Mouse (Mus musculus) neural tube, embryonic 15.5 days (tissue): ENCODE results near the gene Vps39. TPM values are rescaled to one million over a fixed set of nuclear protein-coding genes. Genes with fewer than 3 reads are reported as not detected.

Source experiments
- ATAC-seq: fragments of 200-750 bp; cut with Nextera tagmentation; 2 replicates; pipeline ENCODE4 v1.8.0; 2017; ENCODE audit warnings: mild to moderate bottlenecking, moderate TSS enrichment, moderate library complexity; ENCODE audit not compliant: low FRiP score
- H3K27ac ChIP-seq: fragments of 300-500 bp; sonication (generic); replicated peaks from 2 replicates; pipeline ENCODE4 v1.5.1; 2015; ENCODE audit warnings: mild to moderate bottlenecking, inconsistent platforms
- H3K27me3 ChIP-seq: fragments of 300-500 bp; sonication (generic); replicated peaks from 2 replicates; pipeline ENCODE4 v1.6.1; 2015; ENCODE audit warnings: inconsistent platforms
- H3K36me3 ChIP-seq: fragments of 300-500 bp; sonication (generic); 2 replicates; pipeline ENCODE4 v1.6.1; 2015; ENCODE audit warnings: inconsistent platforms
- H3K4me1 ChIP-seq: fragments of 300-500 bp; sonication (generic); 2 replicates; pipeline ENCODE4 v1.6.1; 2015; ENCODE audit warnings: inconsistent platforms
- H3K4me2 ChIP-seq: fragments of 300-500 bp; sonication (generic); 2 replicates; pipeline ENCODE4 v1.6.1; 2015; ENCODE audit warnings: inconsistent platforms, mild to moderate bottlenecking, moderate library complexity
- H3K4me3 ChIP-seq: fragments of 300-500 bp; sonication (generic); replicated peaks from 2 replicates; pipeline ENCODE4 v1.5.1; 2015; ENCODE audit warnings: mild to moderate bottlenecking, inconsistent platforms
- H3K9ac ChIP-seq: fragments of 300-500 bp; sonication (generic); replicated peaks from 2 replicates; pipeline ENCODE4 v1.6.1; 2015; ENCODE audit warnings: mild to moderate bottlenecking, inconsistent platforms
- H3K9me3 ChIP-seq: fragments of 300-500 bp; sonication (generic); replicated peaks from 2 replicates; pipeline ENCODE4 v1.6.1; 2016; ENCODE audit warnings: inconsistent platforms
- WGBS: fragments of 180-500 bp; shearing (Covaris S2); methylation state at CpG from one replicate; pipeline ENCODE4 v1.1.7; 2015; ENCODE audit warnings: mixed read lengths; 5-methylcytosine and 5-hydroxymethylcytosine counted together
- polyA plus RNA-seq: library from polyadenylated mRNA; unstranded; fragments of >200 nt; fragmentation: Nextera tagmentation; extraction: Ambion mirVana; gene quantifications from 2 replicates; pipeline ENCODE4 v1.2.1, GENCODE M21; 2015

Gene Vps39
- polyA plus RNA-seq, 1 experiment from 2014 or later = 36.6 TPM

GRCm38 (mm10) chr2:120291471-120292078 lies 61.4 kb downstream of the Vps39 start:
- WGBS = 88% methylated on average over 8 of the region's 9 CpGs
- Histone ChIP-seq H3K4me2 (no peak overlapping the region), H3K27me3 (no peaks in the 10 kb centered on the region), H3K4me1 (no peaks in the 10 kb centered on the region), H3K9ac (no peak overlapping the region), H3K9me3 (no peaks in the 10 kb centered on the region), H3K36me3 (no peaks in the 10 kb centered on the region), H3K4me3 (no peak overlapping the region), H3K27ac (no peak overlapping the region)
- ATAC-seq = no peak

- no peaks in the 10 kb centered on the region for H3K27me3 ChIP-seq
- H3K36me3 ChIP-seq = no peaks in the 10 kb centered on the region
- H3K4me3 ChIP-seq = no peak within 1 kb of the TSS
- H3K4me1 ChIP-seq = no peaks in the 10 kb centered on the region
- no peak within 1 kb of the TSS for H3K27ac ChIP-seq
- H3K4me2 ChIP-seq = no peak within 1 kb of the TSS
- no peak for ATAC-seq
- WGBS = 73% methylated on average over 5 of the region's 5 CpGs
- H3K9me3 ChIP-seq = no peaks in the 10 kb centered on the region
- no peak within 1 kb of the TSS for H3K9ac ChIP-seq
These were observed 63.9 kb downstream of the Vps39 start, which contains the start of gene Pla2g4d for GRCm38 (mm10) chr2:120288995-120289394. Gene Pla2g4d, minus strand, starts transcription at chr2:120289197.

- no peaks in the 10 kb centered on the region for H3K4me1 ChIP-seq
- H3K27me3 ChIP-seq = no peaks in the 10 kb centered on the region
- no peak overlapping the region for H3K4me2 ChIP-seq
- H3K27ac ChIP-seq = no peak overlapping the region
- WGBS = 86% methylated on average over 3 of the region's 3 CpGs
- ATAC-seq = no peak
- no peaks in the 10 kb centered on the region for H3K9me3 ChIP-seq
- no peak overlapping the region for H3K4me3 ChIP-seq
- H3K36me3 ChIP-seq = no peaks in the 10 kb centered on the region
- no peak overlapping the region for H3K9ac ChIP-seq
These were observed 64.5 kb downstream of the Vps39 start for GRCm38 (mm10) chr2:120288401-120288800.

GRCm38 (mm10) chr2:120285639-120286038 lies 67.3 kb downstream of the Vps39 start:
- Histone ChIP-seq H3K4me3 (no peak overlapping the region), H3K9ac (no peak overlapping the region), H3K9me3 (no peaks in the 10 kb centered on the region), H3K4me2 (no peak overlapping the region), H3K36me3 (no peaks in the 10 kb centered on the region), H3K27me3 (no peaks in the 10 kb centered on the region), H3K4me1 (no peaks in the 10 kb centered on the region), H3K27ac (no peak overlapping the region)
- no peak for ATAC-seq
- WGBS = 71% methylated on average over 4 of the region's 4 CpGs

- no peaks in the 10 kb centered on the region for H3K9me3 ChIP-seq
- no peak overlapping the region for H3K4me2 ChIP-seq
- H3K4me1 ChIP-seq = no peaks in the 10 kb centered on the region
- H3K4me3 ChIP-seq = no peak overlapping the region
- H3K27me3 ChIP-seq = no peaks in the 10 kb centered on the region
- H3K36me3 ChIP-seq = no peaks in the 10 kb centered on the region
- H3K27ac ChIP-seq = no peak overlapping the region
- H3K9ac ChIP-seq = no peak overlapping the region
- ATAC-seq = no peak
These were observed 68.2 kb downstream of the Vps39 start for GRCm38 (mm10) chr2:120284705-120285104.

GRCm38 (mm10) chr2:120284094-120284493 lies 68.8 kb downstream of the Vps39 start:
- no peak for ATAC-seq
- Histone ChIP-seq H3K27me3 (no peaks in the 10 kb centered on the region), H3K4me1 (no peaks in the 10 kb centered on the region), H3K27ac (no peak overlapping the region), H3K9me3 (no peaks in the 10 kb centered on the region), H3K4me2 (no peak overlapping the region), H3K9ac (no peak overlapping the region), H3K36me3 (no peaks in the 10 kb centered on the region), H3K4me3 (no peak overlapping the region)
- 88% methylated on average over 5 of the region's 5 CpGs for WGBS

- WGBS = 68% methylated on average over 6 of the region's 6 CpGs
- no peaks in the 10 kb centered on the region for H3K27me3 ChIP-seq
- no peaks in the 10 kb centered on the region for H3K36me3 ChIP-seq
- H3K9me3 ChIP-seq = no peaks in the 10 kb centered on the region
- H3K4me3 ChIP-seq = no peak overlapping the region
- H3K9ac ChIP-seq = no peak overlapping the region
- H3K4me1 ChIP-seq = no peaks in the 10 kb centered on the region
- no peak overlapping the region for H3K4me2 ChIP-seq
- H3K27ac ChIP-seq = no peak overlapping the region
- ATAC-seq = no peak
These were observed 69.4 kb downstream of the Vps39 start for GRCm38 (mm10) chr2:120283550-120283949.

GRCm38 (mm10) chr2:120281221-120281620 lies 71.7 kb downstream of the Vps39 start:
- Histone ChIP-seq H3K9me3 (no peaks in the 10 kb centered on the region), H3K36me3 (no peaks in the 10 kb centered on the region)
- 62% methylated on average over 3 of the region's 3 CpGs for WGBS

GRCm38 (mm10) chr2:120279961-120280360 lies 73.0 kb downstream of the Vps39 start:
- H3K4me2 ChIP-seq = no peak overlapping the region
- no peak overlapping the region for H3K27ac ChIP-seq
- 16% methylated on average over 8 of the region's 8 CpGs for WGBS
- H3K27me3 ChIP-seq = no peaks in the 10 kb centered on the region
- no peak overlapping the region for H3K4me3 ChIP-seq
- no peaks in the 10 kb centered on the region for H3K36me3 ChIP-seq
- H3K9ac ChIP-seq = no peak overlapping the region
- H3K9me3 ChIP-seq = no peaks in the 10 kb centered on the region
- no peaks in the 10 kb centered on the region for H3K4me1 ChIP-seq
- ATAC-seq = no peak; the same call in 1 of the 2 replicates

More at GRCm38 (mm10) chr2:120281221-120281620, 71.7 kb downstream of the Vps39 start:
- Histone ChIP-seq H3K9ac (no peak overlapping the region), H3K4me1 (no peaks in the 10 kb centered on the region), H3K4me2 (no peak overlapping the region), H3K27ac (no peak overlapping the region), H3K27me3 (no peaks in the 10 kb centered on the region), H3K4me3 (no peak overlapping the region)
- ATAC-seq = no peak

GRCm38 (mm10) chr2:120276951-120277350 lies 76.0 kb downstream of the Vps39 start:
- no peaks in the 10 kb centered on the region for H3K27me3 ChIP-seq
- WGBS = 78% methylated on average over 4 of the region's 4 CpGs

GRCm38 (mm10) chr2:120268635-120269034 lies 84.3 kb downstream of the Vps39 start:
- Histone ChIP-seq H3K27me3 (no peaks in the 10 kb centered on the region), H3K4me1 (no peaks in the 10 kb centered on the region), H3K4me2 (peak overlapping the region; percentile 19), H3K36me3 (no peaks in the 10 kb centered on the region), H3K9ac (no peak overlapping the region), H3K4me3 (no peak overlapping the region), H3K27ac (no peak overlapping the region), H3K9me3 (no peaks in the 10 kb centered on the region)
- no peak for ATAC-seq
- WGBS = 4% methylated on average over 9 of the region's 9 CpGs

More at GRCm38 (mm10) chr2:120276951-120277350, 76.0 kb downstream of the Vps39 start:
- no peak overlapping the region for H3K27ac ChIP-seq
- H3K9ac ChIP-seq = no peak overlapping the region
- H3K36me3 ChIP-seq = no peaks in the 10 kb centered on the region
- ATAC-seq = no peak
- no peaks in the 10 kb centered on the region for H3K9me3 ChIP-seq
- H3K4me3 ChIP-seq = no peak overlapping the region
- H3K4me2 ChIP-seq = no peak overlapping the region
- no peaks in the 10 kb centered on the region for H3K4me1 ChIP-seq
